Mouse (Mus musculus) MEL (cell line): ENCODE measurements around the gene Klhl23. TPM values are rescaled to one million over a fixed set of nuclear protein-coding genes. Genes with fewer than 3 reads are reported as not detected.
A peak's percentile ranks its signal among the peaks of the same experiment; 100 is the strongest.

Source experiments
- DNase-seq: peaks from one replicate; pipeline ENCODE4 v3.0.0; 2011; ENCODE audit warnings: low read depth, low spot score
- H3K27ac ChIP-seq: 2 replicates; pipeline ENCODE4 v1.5.1; 2012; ENCODE audit warnings: low read depth, mild to moderate bottlenecking, control low read depth, low read length, moderate library complexity; ENCODE audit not compliant: control insufficient read depth
- H3K27me3 ChIP-seq, 2 experiments: fragments of 150-350 bp in 1 of 2; sonication (generic) in 1 of 2; 2 replicates each; pipeline ENCODE4 v1.6.1; 2012; ENCODE audit warnings: low read length in 2 of 2, mild to moderate bottlenecking in 2 of 2, improper control_type of control experiment in 1 of 2, moderate library complexity in 1 of 2; ENCODE audit not compliant: insufficient read depth in 2 of 2, control insufficient read depth in 1 of 2
- H3K36me3 ChIP-seq, 2 experiments: 2 replicates each; pipeline ENCODE4 v1.6.1; 2012 to 2014; ENCODE audit warnings: low read length in 2 of 2, improper control_type of control experiment in 1 of 2, inconsistent platforms in 1 of 2, mild to moderate bottlenecking in 1 of 2; ENCODE audit not compliant: insufficient read depth in 2 of 2, control insufficient read depth in 1 of 2
- H3K4me1 ChIP-seq, 2 experiments: fragments of 150-350 bp in 1 of 2; sonication (generic) in 1 of 2; 2 replicates each; pipeline ENCODE4 v1.6.1; 2012; ENCODE audit warnings: low read length in 2 of 2, improper control_type of control experiment in 1 of 2, mild to moderate bottlenecking in 1 of 2; ENCODE audit not compliant: insufficient read depth in 2 of 2, control insufficient read depth in 1 of 2
- H3K4me3 ChIP-seq, 2 experiments: fragments of 150-350 bp in 1 of 2; sonication (generic) in 1 of 2; 2 replicates each; pipeline ENCODE4 v1.5.1; 2012; ENCODE audit warnings: low read depth in 2 of 2, low read length in 2 of 2, mild to moderate bottlenecking in 2 of 2, moderate library complexity in 2 of 2, control low read depth in 1 of 2, improper control_type of control experiment in 1 of 2; ENCODE audit not compliant: control insufficient read depth in 1 of 2, insufficient read depth in 1 of 2
- H3K79me2 ChIP-seq: 2 replicates; pipeline ENCODE4 v1.6.1; 2012; ENCODE audit warnings: mild to moderate bottlenecking, low read length, moderate library complexity; ENCODE audit not compliant: control insufficient read depth, poor library complexity, insufficient read depth
- H3K9ac ChIP-seq: 2 replicates; pipeline ENCODE4 v1.6.1; 2012; ENCODE audit warnings: low read depth, mild to moderate bottlenecking, control low read depth, low read length, moderate library complexity; ENCODE audit not compliant: control insufficient read depth, poor library complexity, severe bottlenecking
- H3K9me3 ChIP-seq: fragments of 150-350 bp; sonication (generic); replicated peaks from 2 replicates; pipeline ENCODE4 v1.6.1; 2012; ENCODE audit warnings: mild to moderate bottlenecking, low read length, improper control_type of control experiment, moderate library complexity; ENCODE audit not compliant: insufficient read depth
- CTCF ChIP-seq, 3 experiments: IDR thresholded peaks in 2 of 3; conservative IDR thresholded peaks in 1 of 3; 2 replicates each; pipeline ENCODE4 v1.5.1; 2011 to 2012; ENCODE audit warnings: low read length in 3 of 3, low read depth in 2 of 3, mild to moderate bottlenecking in 2 of 3, improper control_type of control experiment in 1 of 3, inconsistent platforms in 1 of 3, mixed read lengths in 1 of 3, moderate library complexity in 1 of 3; ENCODE audit not compliant: control insufficient read depth in 1 of 3, insufficient read depth in 1 of 3, poor library complexity in 1 of 3, severe bottlenecking in 1 of 3
- E2F4 ChIP-seq: IDR thresholded peaks from 2 replicates; pipeline ENCODE4 v1.6.1; 2011; ENCODE audit warnings: low read depth, low read length, improper control_type of control experiment, borderline replicate concordance
- ELF1 ChIP-seq: IDR thresholded peaks from 2 replicates; pipeline ENCODE4 v1.6.1; 2014; ENCODE audit warnings: low read depth, mild to moderate bottlenecking, inconsistent platforms, low read length, improper control_type of control experiment, moderate library complexity
- EP300 ChIP-seq, 2 experiments: IDR thresholded peaks; 2 replicates each; pipeline ENCODE4 v1.6.1; 2011; ENCODE audit warnings: improper control_type of control experiment in 2 of 2, low read length in 2 of 2, low read depth in 1 of 2, mild to moderate bottlenecking in 1 of 2
- KAT2A ChIP-seq: conservative IDR thresholded peaks from 2 replicates; pipeline ENCODE4 v1.6.1; 2012; ENCODE audit warnings: low read depth, low read length, improper control_type of control experiment, inconsistent platforms
- MAFK ChIP-seq: IDR thresholded peaks from 2 replicates; pipeline ENCODE4 v1.6.1; 2011; ENCODE audit warnings: low read depth, mild to moderate bottlenecking, low read length, improper control_type of control experiment, borderline replicate concordance
- MAX ChIP-seq: IDR thresholded peaks from 2 replicates; pipeline ENCODE4 v1.6.1; 2011; ENCODE audit warnings: low read length, improper control_type of control experiment
- MAZ ChIP-seq: IDR thresholded peaks from 2 replicates; pipeline ENCODE4 v1.6.1; 2012; ENCODE audit warnings: low read depth, mild to moderate bottlenecking, inconsistent platforms, low read length, improper control_type of control experiment
- MXI1 ChIP-seq: IDR thresholded peaks from 2 replicates; pipeline ENCODE4 v1.6.1; 2011; ENCODE audit warnings: mild to moderate bottlenecking, low read depth, low read length, improper control_type of control experiment
- MYB ChIP-seq: IDR thresholded peaks from 2 replicates; pipeline ENCODE4 v1.6.1; 2011; ENCODE audit warnings: mild to moderate bottlenecking, low read depth, low read length, improper control_type of control experiment
- NRF1 ChIP-seq: IDR thresholded peaks from 2 replicates; pipeline ENCODE4 v1.6.1; 2014; ENCODE audit warnings: low read depth, mild to moderate bottlenecking, inconsistent platforms, low read length, improper control_type of control experiment, moderate library complexity; ENCODE audit not compliant: poor library complexity, insufficient read depth, severe bottlenecking
- POLR2A ChIP-seq, 2 experiments: IDR thresholded peaks; 2 replicates each; pipeline ENCODE4 v1.6.1; 2011 to 2012; ENCODE audit warnings: low read length in 2 of 2, mild to moderate bottlenecking in 2 of 2, control low read depth in 1 of 2, improper control_type of control experiment in 1 of 2, low read depth in 1 of 2, moderate library complexity in 1 of 2; ENCODE audit not compliant: control insufficient read depth in 1 of 2, insufficient read depth in 1 of 2, poor library complexity in 1 of 2
- POLR2AphosphoS5 ChIP-seq: IDR thresholded peaks from 2 replicates; pipeline ENCODE4 v1.6.1; 2012; ENCODE audit warnings: low read depth, borderline replicate concordance, mild to moderate bottlenecking, inconsistent platforms, low read length, moderate library complexity, mixed read lengths
- RAD21 ChIP-seq: IDR thresholded peaks from 2 replicates; pipeline ENCODE4 v1.6.1; 2011; ENCODE audit warnings: mild to moderate bottlenecking, low read depth, low read length, improper control_type of control experiment
- SIN3A ChIP-seq: IDR thresholded peaks from 2 replicates; pipeline ENCODE4 v1.6.1; 2012; ENCODE audit warnings: low read length, improper control_type of control experiment, inconsistent platforms
- SMC3 ChIP-seq: IDR thresholded peaks from 2 replicates; pipeline ENCODE4 v1.6.1; 2011; ENCODE audit warnings: low read depth, low read length, improper control_type of control experiment
- TAL1 ChIP-seq: IDR thresholded peaks from 2 replicates; pipeline ENCODE4 v1.6.1; 2012; ENCODE audit warnings: mild to moderate bottlenecking, inconsistent platforms, low read length, moderate library complexity, mixed read lengths
- TBP ChIP-seq: IDR thresholded peaks from 2 replicates; pipeline ENCODE4 v1.8.0; 2011; ENCODE audit warnings: low read depth, low read length, improper control_type of control experiment
- TCF12 ChIP-seq: IDR thresholded peaks from 2 replicates; pipeline ENCODE4 v1.6.1; 2014; ENCODE audit warnings: low read depth, mild to moderate bottlenecking, inconsistent platforms, low read length, improper control_type of control experiment, moderate library complexity
- USF1 ChIP-seq: IDR thresholded peaks from 2 replicates; pipeline ENCODE4 v1.6.1; 2014; ENCODE audit warnings: low read depth, mild to moderate bottlenecking, inconsistent platforms, low read length, improper control_type of control experiment, moderate library complexity
- USF2 ChIP-seq, 2 experiments: IDR thresholded peaks; 2 replicates each; pipeline ENCODE4 v1.6.1; 2011 to 2012; ENCODE audit warnings: improper control_type of control experiment in 2 of 2, low read length in 2 of 2, borderline replicate concordance in 1 of 2, inconsistent platforms in 1 of 2, low read depth in 1 of 2, mild to moderate bottlenecking in 1 of 2; ENCODE audit not compliant: insufficient read depth in 1 of 2
- ZKSCAN1 ChIP-seq: IDR thresholded peaks from 2 replicates; pipeline ENCODE4 v1.6.1; 2012; ENCODE audit warnings: low read depth, mild to moderate bottlenecking, inconsistent platforms, low read length, improper control_type of control experiment, moderate library complexity
- ZNF384 ChIP-seq: IDR thresholded peaks from 2 replicates; pipeline ENCODE4 v1.6.1; 2012; ENCODE audit warnings: low read depth, mild to moderate bottlenecking, inconsistent platforms, low read length, improper control_type of control experiment
- polyA plus RNA-seq, 2 experiments: library from polyadenylated mRNA; stranded (reverse) in 1 of 2; unstranded in 1 of 2; fragments of >175 nt in 1 of 2; fragments of >200 nt in 1 of 2; gene quantifications; 2 replicates each; pipeline versions ENCODE4 v1.2.1 to v1.2.4; 2012; ENCODE audit warnings: low replicate concordance in 2 of 2, low read depth in 1 of 2; ENCODE audit not compliant: insufficient read length in 2 of 2, insufficient read depth in 1 of 2, missing spikeins in 1 of 2
- total RNA-seq: library from RNA; depleted of rRNA; stranded (reverse); fragments of 300-350 nt; gene quantifications from 2 replicates; pipeline ENCODE4 v1.2.3, GENCODE M21; 2012

Klhl23 gene
- total and polyA plus RNA-seq, 3 experiments: 24.8 to 238 (median 31.4) TPM

DNA sequence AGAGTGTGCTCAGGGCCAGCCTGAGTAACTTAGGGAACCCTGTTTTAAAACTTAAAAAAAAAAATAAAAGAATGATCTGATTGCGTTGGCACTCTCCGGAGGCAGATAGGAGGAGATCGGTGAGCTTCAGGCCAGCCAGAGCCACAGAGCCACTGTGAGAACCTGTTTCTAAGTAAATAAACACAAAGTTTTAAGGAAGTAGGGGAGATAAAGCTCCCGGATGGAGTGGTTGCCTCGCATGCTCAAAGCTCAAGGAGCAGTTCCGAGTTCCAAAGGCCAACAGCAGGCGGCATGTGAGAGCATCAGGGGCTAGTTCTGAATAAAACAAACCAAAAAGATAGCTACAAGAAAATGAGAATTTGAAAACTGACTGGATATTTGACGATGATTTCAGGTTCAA is 34.6 kb downstream of the Klhl23 start (continued):
- TF ChIP-seq ZKSCAN1: no peak
- peak; percentile 92 for TF ChIP-seq SIN3A
- 0 out of 2 replicates have a peak, but pooled peaks have one; percentile 42 for TF ChIP-seq MAZ
- TF ChIP-seq KAT2A: no peak
- no peak for TF ChIP-seq USF2 (IDR thresholded peaks at IDR 0.05; ENCODE audit: borderline replicate concordance in 1 of 2, insufficient read depth in 1 of 2, low read depth in 1 of 2, low read length in 2 of 2)
- peak in 1 of 2 experiments; percentile 34; a peak in 1 of 4 replicates for TF ChIP-seq POLR2A (IDR thresholded peaks at IDR 0.05; ENCODE audit: control insufficient read depth in 1 of 2, insufficient read depth in 1 of 2, low read depth in 1 of 2, low read length in 2 of 2, poor library complexity in 1 of 2)
- TF ChIP-seq NRF1: peak; percentile 63
- TF ChIP-seq ELF1: peak; percentile 89
- peak; percentile 50 for TF ChIP-seq TCF12
- TF ChIP-seq MAFK: no peak
- no peak for TF ChIP-seq MYB
- no peak for TF ChIP-seq POLR2AphosphoS5
- peak; percentile 50; the same call in 1 of the 2 replicates for TF ChIP-seq TBP
- peak; percentile 76 for TF ChIP-seq MAX
- peak; percentile 50 to 66 for TF ChIP-seq EP300 (IDR thresholded peaks at IDR 0.05; ENCODE audit: low read depth in 1 of 2, low read length in 2 of 2)
- no peak for TF ChIP-seq E2F4
- TF ChIP-seq TAL1: no peak
- TF ChIP-seq USF1: no peak

DNA sequence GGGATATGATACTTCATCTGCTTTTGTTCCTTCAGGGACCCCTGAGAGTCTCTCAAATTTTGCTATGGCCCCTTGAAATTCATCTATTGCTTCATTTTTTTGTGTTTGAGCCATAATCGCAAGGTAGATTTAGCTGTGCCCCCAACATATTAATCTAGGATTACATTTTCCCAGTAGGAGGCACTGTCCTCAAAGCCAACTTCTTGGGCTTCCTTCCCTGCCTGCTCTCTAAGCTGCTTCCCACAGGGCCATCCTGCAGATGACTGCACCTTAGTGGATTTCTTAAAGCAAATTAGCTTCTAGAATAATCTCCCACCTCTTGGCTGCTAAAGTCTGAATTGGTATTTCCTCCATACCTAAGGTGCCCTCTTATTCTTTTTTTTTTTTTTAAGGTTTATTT is 36.1 kb downstream of the Klhl23 start:
- TF ChIP-seq MXI1 (no peak), SIN3A (no peak), MAFK (no peak), ZNF384 (peak; percentile 80), RAD21 (peak; percentile 51), CTCF (IDR thresholded peaks at IDR 0.05 in 2 of 3, conservative IDR thresholded peaks at IDR 0.05 in 1 of 3; ENCODE audit: control insufficient read depth in 1 of 3, insufficient read depth in 1 of 3, low read depth in 2 of 3, low read length in 3 of 3, poor library complexity in 1 of 3, severe bottlenecking in 1 of 3) (peak; percentile 24 to 58 (median 38); a peak in 5 of 6 replicates), E2F4 (no peak), SMC3 (peak; percentile 28; the same call in 1 of the 2 replicates), ZKSCAN1 (no peak), USF2 (IDR thresholded peaks at IDR 0.05; ENCODE audit: borderline replicate concordance in 1 of 2, insufficient read depth in 1 of 2, low read depth in 1 of 2, low read length in 2 of 2) (no peak)
- Histone ChIP-seq H3K27me3 (no peaks in the 10 kb centered on the region), H3K4me1 (peaks cover 8 to 14% of the 10 kb centered on the region in 2 experiments), H3K27ac (no peak overlapping the region), H3K79me2 (peaks cover 15% of the 10 kb centered on the region), H3K4me3 (no peak overlapping the region), H3K9me3 (no peaks in the 10 kb centered on the region), H3K36me3 (peaks cover 0 to 17% of the 10 kb centered on the region in 2 experiments; a peak in 3 of 4 replicates), H3K9ac (no peak overlapping the region)
- peak; percentile 55 for DNase-seq
